Mouse (Mus musculus) lung, postnatal 25 days (tissue): ENCODE measurements around the gene Gm867.

Experiments used
- DNase-seq: peaks from one replicate; pipeline ENCODE4 v3.0.0; 2022; ENCODE audit warnings: low spot score

Gm867 gene

GRCm38 (mm10) chr10:75896208-75896607, 44.3 kb downstream of the Gm867 start:
- no peak for DNase-seq

DNA sequence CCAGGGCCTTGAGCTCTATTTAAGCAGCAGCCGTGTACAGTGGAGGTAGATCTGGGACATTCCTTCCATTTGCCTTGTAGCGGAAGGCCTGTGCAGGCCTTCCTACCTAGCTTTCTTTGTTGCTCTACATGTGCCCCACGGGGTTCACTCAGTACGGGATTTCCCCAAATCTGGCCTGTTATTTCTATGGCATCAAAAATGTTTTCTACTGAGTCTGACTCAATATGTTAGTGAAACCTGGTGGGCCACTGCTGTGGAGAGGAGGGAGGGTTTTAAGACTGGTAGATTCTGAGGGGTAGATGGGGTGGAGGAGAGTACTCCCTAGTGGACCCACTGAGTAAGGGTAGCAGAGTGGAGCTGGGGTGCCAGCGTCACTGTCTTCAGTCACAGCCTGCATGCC, 44.7 kb downstream of the Gm867 start:
- DNase-seq = no peak

DNA sequence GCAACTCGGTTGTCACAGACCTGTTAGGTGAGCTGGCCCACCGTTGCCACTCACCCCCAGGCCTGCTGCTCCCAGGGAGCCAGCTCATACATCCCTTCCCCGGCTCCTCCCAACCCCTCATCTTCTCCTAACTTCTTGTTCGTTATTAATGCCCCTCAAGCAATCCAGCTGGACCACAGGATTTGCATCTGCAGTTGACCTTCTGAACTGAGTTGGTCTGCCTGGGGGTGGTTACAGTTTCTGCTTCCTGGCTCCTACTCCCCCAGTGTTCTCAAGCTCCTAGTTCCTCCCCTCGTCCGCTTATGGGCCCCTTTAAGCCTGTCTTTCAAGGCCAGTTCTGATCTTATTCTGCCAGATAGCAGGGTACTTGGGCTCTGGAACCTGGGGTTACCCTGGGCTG, 45.9 kb downstream of the Gm867 start:
- DNase-seq = no peak

GRCm38 (mm10) chr10:75893089-75893750, 47.3 kb downstream of the Gm867 start, which contains the start of gene Derl3:
Gene Derl3 (plus strand): TSS chr10:75893413.
- DNase-seq = peak; percentile 96

GRCm38 (mm10) chr10:75889406-75890153, 50.9 kb downstream of the Gm867 start:
- DNase-seq = no peak
